Mouse (Mus musculus) heart, embryonic 13.5 days (tissue): ENCODE results near the gene Spata21. TPM values are rescaled to one million over a fixed set of nuclear protein-coding genes. Genes with fewer than 3 reads are reported as not detected.

Source experiments
- ATAC-seq: fragments of 200-750 bp; cut with Nextera tagmentation; 2 replicates; pipeline ENCODE4 v1.8.0; 2017; ENCODE audit warnings: moderate TSS enrichment; ENCODE audit not compliant: insufficient number of reproducible peaks, low FRiP score, low TSS enrichment; ENCODE audit errors: extremely low read depth
- H3K27ac ChIP-seq: fragments of 300-500 bp; sonication (generic); replicated peaks from 2 replicates; pipeline ENCODE4 v1.5.1; 2015; ENCODE audit warnings: moderate library complexity, mild to moderate bottlenecking, inconsistent platforms
- H3K27me3 ChIP-seq: fragments of 300-500 bp; sonication (generic); replicated peaks from 2 replicates; pipeline ENCODE4 v1.6.1; 2015; ENCODE audit warnings: mild to moderate bottlenecking, inconsistent platforms
- H3K36me3 ChIP-seq: fragments of 300-500 bp; sonication (generic); 2 replicates; pipeline ENCODE4 v1.6.1; 2015; ENCODE audit warnings: mild to moderate bottlenecking, inconsistent platforms
- H3K4me1 ChIP-seq: fragments of 300-500 bp; sonication (generic); 2 replicates; pipeline ENCODE4 v1.6.1; 2015; ENCODE audit warnings: inconsistent platforms
- H3K4me2 ChIP-seq: fragments of 300-500 bp; sonication (generic); 2 replicates; pipeline ENCODE4 v1.6.1; 2015; ENCODE audit warnings: inconsistent platforms, mild to moderate bottlenecking, moderate library complexity
- H3K4me3 ChIP-seq: fragments of 300-500 bp; sonication (generic); 2 replicates; pipeline ENCODE4 v1.5.1; 2015; ENCODE audit warnings: moderate library complexity, mild to moderate bottlenecking, inconsistent platforms
- H3K9ac ChIP-seq: fragments of 300-500 bp; sonication (generic); 2 replicates; pipeline ENCODE4 v1.6.1; 2015; ENCODE audit warnings: inconsistent platforms, mild to moderate bottlenecking, moderate library complexity
- H3K9me3 ChIP-seq: fragments of 300-500 bp; sonication (generic); 2 replicates; pipeline ENCODE4 v1.6.1; 2016; ENCODE audit warnings: inconsistent platforms
- WGBS: fragments of 180-500 bp; shearing (Covaris S2); methylation state at CpG from one replicate; pipeline ENCODE4 v1.1.7; 2015; ENCODE audit warnings: mixed read lengths; 5-methylcytosine and 5-hydroxymethylcytosine counted together
- polyA plus RNA-seq: library from polyadenylated mRNA; unstranded; fragments of >200 nt; fragmentation: Nextera tagmentation; extraction: Ambion mirVana; gene quantifications from 2 replicates; pipeline ENCODE4 v1.2.1, GENCODE M21; 2015

The Spata21 gene
- polyA plus RNA-seq, 1 experiment from 2014 or later, result not detected

DNA sequence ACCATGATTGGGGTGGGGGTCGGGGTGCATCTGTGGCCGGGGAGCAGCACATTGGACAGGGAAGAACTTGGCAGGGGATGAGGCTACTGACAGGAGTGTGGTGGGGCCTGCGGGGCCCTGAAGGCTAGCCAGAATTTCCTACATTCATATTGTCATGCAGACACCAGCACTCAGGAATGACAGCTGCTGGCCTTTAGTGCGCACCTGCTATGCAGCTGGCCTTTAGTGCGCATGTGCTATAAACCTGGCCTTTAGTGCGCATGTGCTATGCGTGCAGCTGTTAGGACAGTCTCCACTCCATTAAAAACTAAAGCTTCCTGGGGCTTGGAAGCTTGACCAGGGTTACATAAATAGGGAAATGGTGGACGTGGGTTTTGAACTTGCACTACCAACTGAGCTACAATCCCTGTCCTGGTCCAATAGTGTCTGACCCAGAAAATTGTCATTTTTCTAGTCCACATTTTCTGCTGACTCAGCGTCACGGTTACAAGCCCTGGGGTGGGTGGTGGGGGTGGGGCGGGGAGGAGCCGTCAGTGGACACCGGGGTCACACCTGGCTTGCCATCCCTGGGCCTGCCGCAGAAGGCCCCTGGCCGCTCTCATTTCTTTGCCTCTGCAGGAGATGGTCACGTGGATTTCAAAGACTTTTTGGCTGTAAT, 18.5 kb downstream of the Spata21 start:
- Histone ChIP-seq H3K4me3 (no peak overlapping the region), H3K9ac (no peak overlapping the region), H3K36me3 (peaks cover 20% of the 10 kb centered on the region), H3K4me2 (no peak overlapping the region), H3K27me3 (peaks cover 4% of the 10 kb centered on the region; the same call in 1 of the 2 replicates), H3K27ac (no peak overlapping the region), H3K4me1 (peaks cover 29% of the 10 kb centered on the region), H3K9me3 (no peaks in the 10 kb centered on the region)
- 78% methylated on average over 16 of the region's 16 CpGs for WGBS
- ATAC-seq, result no peak

DNA sequence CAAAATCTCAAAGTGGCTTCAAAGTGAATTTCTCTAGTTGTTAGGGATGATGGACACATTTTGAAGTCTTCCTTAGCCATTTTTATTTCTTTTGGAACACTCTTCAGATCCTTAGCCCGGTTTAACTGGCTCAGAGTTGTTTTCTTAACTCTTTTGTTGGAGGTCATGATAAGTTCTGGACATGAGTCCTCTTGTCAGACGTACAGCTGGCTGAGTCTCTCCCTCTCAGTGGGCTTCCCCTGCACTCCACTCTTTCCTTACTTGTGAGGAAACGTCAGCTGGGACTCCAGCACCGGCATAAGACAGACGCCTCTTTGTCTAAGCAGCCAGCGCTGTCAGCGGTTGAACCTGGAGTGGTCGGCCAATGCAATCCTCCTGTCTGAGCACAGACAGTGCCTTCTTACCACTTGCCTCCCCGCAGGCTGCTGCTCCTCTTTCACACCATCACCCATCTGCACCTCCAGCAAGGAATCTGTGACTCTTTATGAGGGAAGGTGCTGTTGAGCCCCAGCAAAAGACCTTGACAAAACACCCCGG, 20.1 kb downstream of the Spata21 start:
- Histone ChIP-seq H3K27ac (peak overlapping the region; percentile 46), H3K9me3 (no peaks in the 10 kb centered on the region), H3K9ac (no peak overlapping the region), H3K4me1 (peaks cover 29% of the 10 kb centered on the region), H3K4me2 (no peak overlapping the region), H3K4me3 (no peak overlapping the region), H3K27me3 (peaks cover 4% of the 10 kb centered on the region; the same call in 1 of the 2 replicates), H3K36me3 (peaks cover 36% of the 10 kb centered on the region)
- 19% methylated on average over 10 of the region's 10 CpGs for WGBS
- ATAC-seq, result no peak

DNA sequence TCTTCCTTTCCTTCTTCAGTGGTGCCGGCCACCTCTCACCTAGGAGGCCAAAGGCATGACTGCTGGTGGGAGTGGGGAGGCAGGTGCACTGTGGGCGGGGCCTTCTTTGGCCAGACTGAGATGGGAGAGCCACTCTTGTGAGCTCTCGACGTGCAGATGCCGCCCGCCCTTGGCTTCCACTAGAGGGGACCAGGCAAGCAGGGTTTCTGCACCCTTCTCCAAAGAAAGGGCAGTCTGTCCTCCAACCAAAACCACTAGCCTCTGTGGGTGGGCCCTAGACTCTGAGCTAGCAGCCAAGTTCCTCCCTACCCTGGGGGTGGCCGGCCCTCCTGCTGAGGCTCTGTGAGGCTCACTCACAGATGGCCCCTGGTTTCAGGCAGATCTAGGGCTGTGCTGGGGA, 25.7 kb downstream of the Spata21 start:
- Histone ChIP-seq H3K4me3 (no peak overlapping the region), H3K4me2 (no peak overlapping the region), H3K27ac (no peak overlapping the region), H3K9me3 (no peaks in the 10 kb centered on the region), H3K27me3 (no peaks in the 10 kb centered on the region), H3K4me1 (peaks cover 21% of the 10 kb centered on the region), H3K9ac (no peak overlapping the region), H3K36me3 (peaks cover 89% of the 10 kb centered on the region)
- WGBS, result 77% methylated on average over 7 of the region's 7 CpGs
- ATAC-seq, result no peak

DNA sequence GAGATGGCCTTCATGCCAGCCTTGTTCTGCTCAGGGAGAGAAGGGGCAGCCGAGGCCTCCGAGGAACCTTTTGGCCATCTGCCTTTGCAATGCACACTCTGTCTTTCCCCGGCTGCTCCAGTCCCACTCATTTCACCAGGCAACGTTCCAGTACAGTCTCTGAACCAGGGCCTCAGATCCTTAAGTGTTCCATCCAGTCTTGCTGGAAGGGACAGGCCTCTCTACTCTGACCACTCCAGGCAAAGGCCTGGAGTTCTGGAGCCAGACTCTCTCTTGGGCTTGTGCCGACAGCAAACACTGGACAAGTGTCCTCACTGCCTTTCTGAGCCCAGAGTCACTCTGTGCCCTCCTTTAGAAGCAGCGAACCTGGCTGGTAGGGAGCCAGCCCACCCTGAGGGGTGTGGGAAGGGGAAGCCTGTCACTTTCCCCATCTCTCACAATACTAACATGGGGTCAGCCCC, 26.4 kb downstream of the Spata21 start:
- Histone ChIP-seq H3K9ac (no peak overlapping the region), H3K4me2 (no peak overlapping the region), H3K36me3 (peaks cover 89% of the 10 kb centered on the region), H3K27ac (no peak overlapping the region), H3K9me3 (no peaks in the 10 kb centered on the region), H3K27me3 (no peaks in the 10 kb centered on the region), H3K4me1 (peaks cover 23% of the 10 kb centered on the region), H3K4me3 (no peak overlapping the region)
- ATAC-seq, result no peak
- 86% methylated on average over 6 of the region's 6 CpGs for WGBS

DNA sequence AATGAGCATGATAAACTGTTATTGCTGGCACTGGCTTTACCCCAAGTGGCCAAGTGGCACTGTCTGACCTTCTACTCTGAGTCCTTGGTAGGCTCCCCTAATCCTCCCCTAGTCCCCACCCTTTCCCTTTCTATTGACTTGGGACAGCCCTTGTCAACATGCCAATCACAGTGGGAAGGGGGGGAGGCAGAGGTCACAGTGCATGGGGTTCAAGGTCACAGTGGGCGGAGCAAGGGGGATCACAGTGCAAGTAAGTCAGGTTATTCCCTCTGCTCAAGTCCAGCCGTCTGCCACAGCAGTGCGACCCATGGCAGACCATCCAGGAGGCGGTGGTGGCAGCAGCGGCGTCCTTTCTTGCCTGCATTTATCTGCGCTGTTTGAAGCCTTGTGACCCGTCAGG, 27.3 kb downstream of the Spata21 start:
- ATAC-seq, result no peak
- 73% methylated on average over 8 of the region's 8 CpGs for WGBS
- H3K27ac ChIP-seq, result no peak overlapping the region
- H3K27me3 ChIP-seq, result no peaks in the 10 kb centered on the region
- peaks cover 23% of the 10 kb centered on the region for H3K4me1 ChIP-seq
- H3K4me2 ChIP-seq, result no peak overlapping the region
- peaks cover 82% of the 10 kb centered on the region for H3K36me3 ChIP-seq
- H3K9ac ChIP-seq, result 0 out of 2 replicates have a peak overlapping the region, but pooled peaks have one; percentile 14
- no peak overlapping the region for H3K4me3 ChIP-seq
- H3K9me3 ChIP-seq, result no peaks in the 10 kb centered on the region

DNA sequence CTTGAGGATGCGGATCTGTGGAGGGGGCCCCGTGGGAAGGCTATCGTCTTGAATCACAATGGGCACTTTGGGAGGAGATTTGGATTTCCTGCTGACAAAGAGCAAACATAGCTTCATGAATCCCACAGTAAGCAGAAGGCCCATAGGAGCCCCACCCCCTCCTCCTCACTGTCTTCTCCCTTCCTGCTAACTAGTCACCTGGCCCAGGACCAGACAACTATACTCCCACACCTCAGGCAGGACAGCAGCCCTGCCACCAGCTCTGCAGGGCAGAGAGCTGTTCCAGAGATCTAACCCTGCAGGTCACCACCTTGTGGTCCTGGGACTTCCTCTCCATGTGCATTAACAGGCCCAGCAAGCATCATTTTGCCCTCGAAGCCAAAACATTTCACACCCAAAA, 30.6 kb downstream of the Spata21 start:
- no peak overlapping the region for H3K4me3 ChIP-seq
- WGBS, result 67% methylated on average over 4 of the region's 4 CpGs
- H3K27ac ChIP-seq, result no peak overlapping the region
- H3K4me2 ChIP-seq, result no peak overlapping the region
- no peaks in the 10 kb centered on the region for H3K27me3 ChIP-seq
- H3K9me3 ChIP-seq, result no peaks in the 10 kb centered on the region
- peaks cover 48% of the 10 kb centered on the region for H3K4me1 ChIP-seq
- 0 out of 2 replicates have a peak overlapping the region, but pooled peaks have one; percentile 30 for H3K9ac ChIP-seq
- H3K36me3 ChIP-seq, result peaks cover 55% of the 10 kb centered on the region
- ATAC-seq, result no peak

DNA sequence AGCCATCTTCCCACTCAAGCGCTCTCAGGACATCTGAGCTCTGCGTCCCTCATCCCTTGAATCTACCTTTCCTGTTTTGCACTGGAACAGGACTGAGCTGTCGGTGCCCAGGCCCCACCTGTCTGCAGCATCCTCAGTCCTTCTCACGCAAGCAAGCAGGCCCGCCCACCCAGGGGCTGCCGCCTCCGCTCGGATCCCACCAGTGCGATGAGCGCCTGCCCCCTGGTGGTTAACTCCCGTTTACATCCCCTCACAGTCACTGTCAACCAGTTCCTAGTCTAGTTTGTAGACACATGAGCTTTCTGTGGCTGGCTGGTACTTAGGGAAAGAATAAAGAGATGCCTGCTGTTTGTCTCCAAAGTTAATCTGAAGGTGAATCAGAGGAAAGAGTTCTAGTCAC, 32.6 kb downstream of the Spata21 start:
- Histone ChIP-seq H3K4me1 (peaks cover 54% of the 10 kb centered on the region), H3K4me3 (no peak overlapping the region)
- ATAC-seq, result no peak

DNA sequence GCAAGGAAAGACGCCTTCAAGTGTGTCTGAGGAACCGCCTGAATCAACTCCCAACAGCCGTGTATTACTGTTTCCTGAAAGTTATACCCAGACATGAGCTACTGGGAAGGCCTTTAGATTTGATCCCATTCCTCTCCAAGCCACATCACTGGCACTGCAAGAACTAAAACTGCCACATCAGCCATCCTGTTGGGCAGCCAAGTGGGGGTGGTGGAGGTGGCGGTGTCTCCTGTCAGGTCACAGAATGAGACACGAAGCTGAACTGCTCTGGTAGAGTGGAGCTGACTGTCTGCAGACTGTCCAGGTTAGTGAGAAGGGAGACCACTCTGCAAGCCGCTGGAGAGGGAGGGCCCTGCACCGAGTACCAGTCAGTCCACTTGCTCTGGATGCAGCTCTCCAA, 34.5 kb downstream of the Spata21 start:
- Histone ChIP-seq H3K9ac (no peak overlapping the region), H3K27ac (peak overlapping the region; percentile 2; the same call in 1 of the 2 replicates), H3K4me2 (no peak overlapping the region), H3K4me1 (peaks cover 54% of the 10 kb centered on the region), H3K9me3 (no peaks in the 10 kb centered on the region), H3K27me3 (no peaks in the 10 kb centered on the region), H3K36me3 (peaks cover 19% of the 10 kb centered on the region), H3K4me3 (no peak overlapping the region)
- no peak for ATAC-seq
- WGBS, result 72% methylated on average over 7 of the region's 7 CpGs

More for the DNA sequence above, 32.6 kb downstream of the Spata21 start:
- Histone ChIP-seq H3K9ac (0 out of 2 replicates have a peak overlapping the region, but pooled peaks have one; percentile 26), H3K36me3 (peaks cover 35% of the 10 kb centered on the region), H3K4me2 (no peak overlapping the region), H3K9me3 (no peaks in the 10 kb centered on the region), H3K27ac (no peak overlapping the region), H3K27me3 (no peaks in the 10 kb centered on the region)
- WGBS, result 32% methylated on average over 11 of the region's 11 CpGs

DNA sequence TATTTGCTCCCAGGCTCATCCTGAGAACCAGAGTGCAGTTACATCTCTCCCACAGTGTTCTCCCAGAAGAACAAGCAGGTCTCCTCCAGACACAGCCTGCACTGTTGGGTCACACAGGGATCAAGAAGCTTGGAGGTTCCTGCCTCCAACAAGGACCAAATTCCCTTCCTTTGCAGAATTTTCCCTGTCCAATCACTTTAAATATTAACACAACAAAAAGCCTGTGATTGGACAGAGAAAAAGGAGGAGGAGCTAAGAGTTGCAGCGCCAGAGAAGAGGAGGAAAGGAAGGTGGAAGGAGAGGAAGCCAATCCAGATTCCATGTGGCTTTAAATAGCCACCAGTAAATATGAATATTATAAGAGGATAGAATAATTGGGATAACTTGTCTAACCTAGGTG, 34.9 kb downstream of the Spata21 start:
- Histone ChIP-seq H3K4me2 (no peak overlapping the region), H3K9ac (no peak overlapping the region), H3K9me3 (no peaks in the 10 kb centered on the region), H3K36me3 (peaks cover 15% of the 10 kb centered on the region), H3K27ac (peak overlapping the region; percentile 2; the same call in 1 of the 2 replicates), H3K27me3 (no peaks in the 10 kb centered on the region), H3K4me1 (peaks cover 54% of the 10 kb centered on the region), H3K4me3 (no peak overlapping the region)
- 21% methylated on average over 1 of the region's 1 CpGs for whole genome bisulfite sequencing
- ATAC-seq, result no peak

DNA sequence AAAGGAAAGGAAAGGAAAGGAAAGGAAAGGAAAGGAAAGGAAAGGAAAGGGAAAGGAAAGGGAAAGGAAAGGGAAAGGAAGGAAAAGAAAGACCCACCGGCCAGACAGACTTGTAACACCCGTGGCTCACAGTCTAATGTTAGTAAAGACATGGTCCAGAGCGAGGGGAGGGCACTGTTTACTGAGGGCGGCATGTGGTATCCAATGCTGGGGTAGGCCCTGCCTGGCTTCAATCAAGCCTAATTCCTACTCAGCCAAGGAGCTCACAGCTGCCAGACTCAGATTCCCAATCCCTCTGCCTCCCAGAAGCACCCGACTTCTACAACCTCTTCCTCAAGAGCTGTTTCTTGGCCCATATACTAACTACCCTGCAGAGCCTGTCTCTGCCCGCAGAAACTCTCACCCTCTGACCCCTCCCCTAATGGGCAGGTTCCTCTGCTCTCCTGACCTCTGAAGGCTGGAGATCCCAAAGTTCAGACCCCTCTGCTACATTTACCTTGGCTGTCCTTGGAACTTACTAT, 41.1 kb downstream of the Spata21 start:
- no peak for ATAC-seq
- H3K9ac ChIP-seq, result no peak overlapping the region
- no peaks in the 10 kb centered on the region for H3K9me3 ChIP-seq

DNA sequence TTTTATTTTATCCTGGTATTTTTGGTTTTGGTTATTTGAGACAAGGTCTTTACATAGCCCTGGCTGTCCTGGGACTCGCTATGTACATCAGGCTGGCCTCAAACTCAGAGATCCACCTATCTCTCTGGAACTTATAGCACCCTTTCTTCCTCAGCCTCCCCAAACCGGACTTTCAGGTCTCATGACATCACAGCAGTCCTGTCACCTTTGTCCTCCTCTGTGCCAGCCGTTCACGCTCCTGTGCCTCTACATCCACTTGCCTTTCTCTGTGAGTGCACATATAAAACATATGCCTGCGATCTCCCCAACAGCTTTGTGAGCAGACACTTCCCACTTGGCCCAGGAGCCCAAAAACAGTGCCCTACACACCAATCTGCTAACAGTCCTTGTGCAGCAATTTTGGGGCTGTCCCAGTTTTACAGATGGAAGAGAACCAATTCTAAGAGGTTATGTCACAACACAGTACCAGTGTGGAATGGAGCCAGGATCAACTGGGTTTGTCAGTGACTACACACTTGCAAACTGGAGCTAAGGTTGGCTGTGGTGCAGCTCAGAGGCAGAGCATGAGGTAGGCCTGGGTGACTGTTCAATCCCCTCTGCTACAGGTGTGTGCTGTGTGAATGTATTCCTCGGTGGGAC, 42.7 kb downstream of the Spata21 start:
- Histone ChIP-seq H3K27me3 (no peaks in the 10 kb centered on the region), H3K27ac (peak overlapping the region; percentile 76), H3K9me3 (no peaks in the 10 kb centered on the region), H3K4me2 (no peak overlapping the region), H3K4me3 (no peak overlapping the region), H3K4me1 (peaks cover 62% of the 10 kb centered on the region), H3K9ac (peak overlapping the region; percentile 64), H3K36me3 (0 out of 2 replicates have a peak, but pooled peaks cover 8% of the 10 kb centered on the region)
- 80% methylated on average over 6 of the region's 6 CpGs for WGBS
- no peak for ATAC-seq

More for the DNA sequence above, 41.1 kb downstream of the Spata21 start:
- Histone ChIP-seq H3K4me2 (no peak overlapping the region), H3K27me3 (no peaks in the 10 kb centered on the region), H3K36me3 (0 out of 2 replicates have a peak, but pooled peaks cover 4% of the 10 kb centered on the region), H3K4me3 (no peak overlapping the region), H3K27ac (no peak overlapping the region), H3K4me1 (peaks cover 56% of the 10 kb centered on the region)
- WGBS, result 69% methylated on average over 6 of the region's 6 CpGs
